Mouse (Mus musculus) MEL (cell line): ENCODE results near the gene Uox. TPM values are rescaled to one million over a fixed set of nuclear protein-coding genes. Genes with fewer than 3 reads are reported as not detected.

Experiments
- DNase-seq: peaks from one replicate; pipeline ENCODE4 v3.0.0; 2011; ENCODE audit warnings: low read depth, low spot score
- H3K27ac ChIP-seq: 2 replicates; pipeline ENCODE4 v1.5.1; 2012; ENCODE audit warnings: low read depth, mild to moderate bottlenecking, control low read depth, low read length, moderate library complexity; ENCODE audit not compliant: control insufficient read depth
- H3K27me3 ChIP-seq, 2 experiments: fragments of 150-350 bp in 1 of 2; sonication (generic) in 1 of 2; 2 replicates each; pipeline ENCODE4 v1.6.1; 2012; ENCODE audit warnings: low read length in 2 of 2, mild to moderate bottlenecking in 2 of 2, improper control_type of control experiment in 1 of 2, moderate library complexity in 1 of 2; ENCODE audit not compliant: insufficient read depth in 2 of 2, control insufficient read depth in 1 of 2
- H3K36me3 ChIP-seq, 2 experiments: 2 replicates each; pipeline ENCODE4 v1.6.1; 2012 to 2014; ENCODE audit warnings: low read length in 2 of 2, improper control_type of control experiment in 1 of 2, inconsistent platforms in 1 of 2, mild to moderate bottlenecking in 1 of 2; ENCODE audit not compliant: insufficient read depth in 2 of 2, control insufficient read depth in 1 of 2
- H3K4me1 ChIP-seq, 2 experiments: fragments of 150-350 bp in 1 of 2; sonication (generic) in 1 of 2; 2 replicates each; pipeline ENCODE4 v1.6.1; 2012; ENCODE audit warnings: low read length in 2 of 2, improper control_type of control experiment in 1 of 2, mild to moderate bottlenecking in 1 of 2; ENCODE audit not compliant: insufficient read depth in 2 of 2, control insufficient read depth in 1 of 2
- H3K4me3 ChIP-seq, 2 experiments: fragments of 150-350 bp in 1 of 2; sonication (generic) in 1 of 2; 2 replicates each; pipeline ENCODE4 v1.5.1; 2012; ENCODE audit warnings: low read depth in 2 of 2, low read length in 2 of 2, mild to moderate bottlenecking in 2 of 2, moderate library complexity in 2 of 2, control low read depth in 1 of 2, improper control_type of control experiment in 1 of 2; ENCODE audit not compliant: control insufficient read depth in 1 of 2, insufficient read depth in 1 of 2
- H3K79me2 ChIP-seq: 2 replicates; pipeline ENCODE4 v1.6.1; 2012; ENCODE audit warnings: mild to moderate bottlenecking, low read length, moderate library complexity; ENCODE audit not compliant: control insufficient read depth, poor library complexity, insufficient read depth
- H3K9ac ChIP-seq: 2 replicates; pipeline ENCODE4 v1.6.1; 2012; ENCODE audit warnings: low read depth, mild to moderate bottlenecking, control low read depth, low read length, moderate library complexity; ENCODE audit not compliant: control insufficient read depth, poor library complexity, severe bottlenecking
- H3K9me3 ChIP-seq: fragments of 150-350 bp; sonication (generic); replicated peaks from 2 replicates; pipeline ENCODE4 v1.6.1; 2012; ENCODE audit warnings: mild to moderate bottlenecking, low read length, improper control_type of control experiment, moderate library complexity; ENCODE audit not compliant: insufficient read depth
- ETS1 ChIP-seq: IDR thresholded peaks from 2 replicates; pipeline ENCODE4 v1.6.1; 2012; ENCODE audit warnings: low read depth, mild to moderate bottlenecking, inconsistent platforms, low read length, improper control_type of control experiment, moderate library complexity
- GABPA ChIP-seq: IDR thresholded peaks from 2 replicates; pipeline ENCODE4 v1.6.1; 2012; ENCODE audit warnings: low read depth, mild to moderate bottlenecking, inconsistent platforms, low read length, improper control_type of control experiment, moderate library complexity
- GATA1 ChIP-seq: IDR thresholded peaks from 2 replicates; pipeline ENCODE4 v1.6.1; 2011; ENCODE audit warnings: low read depth, low read length, improper control_type of control experiment
- JUND ChIP-seq: IDR thresholded peaks from 2 replicates; pipeline ENCODE4 v1.6.1; 2011; ENCODE audit warnings: low read depth, mild to moderate bottlenecking, improper control_type of control experiment, low read length
- KAT2A ChIP-seq: conservative IDR thresholded peaks from 2 replicates; pipeline ENCODE4 v1.6.1; 2012; ENCODE audit warnings: low read depth, low read length, improper control_type of control experiment, inconsistent platforms
- MAZ ChIP-seq: IDR thresholded peaks from 2 replicates; pipeline ENCODE4 v1.6.1; 2012; ENCODE audit warnings: low read depth, mild to moderate bottlenecking, inconsistent platforms, low read length, improper control_type of control experiment
- MYB ChIP-seq: IDR thresholded peaks from 2 replicates; pipeline ENCODE4 v1.6.1; 2011; ENCODE audit warnings: mild to moderate bottlenecking, low read depth, low read length, improper control_type of control experiment
- MYC ChIP-seq: IDR thresholded peaks from 2 replicates; pipeline ENCODE4 v1.6.1; 2011; ENCODE audit warnings: low read depth, mild to moderate bottlenecking, low read length, improper control_type of control experiment, moderate library complexity
- NELFE ChIP-seq: IDR thresholded peaks from 2 replicates; pipeline ENCODE4 v1.6.1; 2011; ENCODE audit warnings: low read depth, low read length, improper control_type of control experiment
- NRF1 ChIP-seq: IDR thresholded peaks from 2 replicates; pipeline ENCODE4 v1.6.1; 2014; ENCODE audit warnings: low read depth, mild to moderate bottlenecking, inconsistent platforms, low read length, improper control_type of control experiment, moderate library complexity; ENCODE audit not compliant: poor library complexity, insufficient read depth, severe bottlenecking
- POLR2A ChIP-seq, 2 experiments: IDR thresholded peaks; 2 replicates each; pipeline ENCODE4 v1.6.1; 2011 to 2012; ENCODE audit warnings: low read length in 2 of 2, mild to moderate bottlenecking in 2 of 2, control low read depth in 1 of 2, improper control_type of control experiment in 1 of 2, low read depth in 1 of 2, moderate library complexity in 1 of 2; ENCODE audit not compliant: control insufficient read depth in 1 of 2, insufficient read depth in 1 of 2, poor library complexity in 1 of 2
- POLR2AphosphoS2 ChIP-seq: IDR thresholded peaks from 2 replicates; pipeline ENCODE4 v1.6.1; 2011; ENCODE audit warnings: low read length, improper control_type of control experiment
- RAD21 ChIP-seq: IDR thresholded peaks from 2 replicates; pipeline ENCODE4 v1.6.1; 2011; ENCODE audit warnings: mild to moderate bottlenecking, low read depth, low read length, improper control_type of control experiment
- SIN3A ChIP-seq: IDR thresholded peaks from 2 replicates; pipeline ENCODE4 v1.6.1; 2012; ENCODE audit warnings: low read length, improper control_type of control experiment, inconsistent platforms
- ZC3H11A ChIP-seq: IDR thresholded peaks from 2 replicates; pipeline ENCODE4 v1.6.1; 2012; ENCODE audit warnings: low read depth, mild to moderate bottlenecking, inconsistent platforms, low read length, improper control_type of control experiment
- ZMIZ1 ChIP-seq: IDR thresholded peaks from 2 replicates; pipeline ENCODE4 v1.6.1; 2012; ENCODE audit warnings: low read depth, mild to moderate bottlenecking, inconsistent platforms, low read length, improper control_type of control experiment, moderate library complexity
- polyA plus RNA-seq, 2 experiments: library from polyadenylated mRNA; stranded (reverse) in 1 of 2; unstranded in 1 of 2; fragments of >175 nt in 1 of 2; fragments of >200 nt in 1 of 2; gene quantifications; 2 replicates each; pipeline versions ENCODE4 v1.2.1 to v1.2.4; 2012; ENCODE audit warnings: low replicate concordance in 2 of 2, low read depth in 1 of 2; ENCODE audit not compliant: insufficient read length in 2 of 2, insufficient read depth in 1 of 2, missing spikeins in 1 of 2
- total RNA-seq: library from RNA; depleted of rRNA; stranded (reverse); fragments of 300-350 nt; gene quantifications from 2 replicates; pipeline ENCODE4 v1.2.3, GENCODE M21; 2012

The Uox gene
- total and polyA plus RNA-seq, 3 experiments: not detected

DNA sequence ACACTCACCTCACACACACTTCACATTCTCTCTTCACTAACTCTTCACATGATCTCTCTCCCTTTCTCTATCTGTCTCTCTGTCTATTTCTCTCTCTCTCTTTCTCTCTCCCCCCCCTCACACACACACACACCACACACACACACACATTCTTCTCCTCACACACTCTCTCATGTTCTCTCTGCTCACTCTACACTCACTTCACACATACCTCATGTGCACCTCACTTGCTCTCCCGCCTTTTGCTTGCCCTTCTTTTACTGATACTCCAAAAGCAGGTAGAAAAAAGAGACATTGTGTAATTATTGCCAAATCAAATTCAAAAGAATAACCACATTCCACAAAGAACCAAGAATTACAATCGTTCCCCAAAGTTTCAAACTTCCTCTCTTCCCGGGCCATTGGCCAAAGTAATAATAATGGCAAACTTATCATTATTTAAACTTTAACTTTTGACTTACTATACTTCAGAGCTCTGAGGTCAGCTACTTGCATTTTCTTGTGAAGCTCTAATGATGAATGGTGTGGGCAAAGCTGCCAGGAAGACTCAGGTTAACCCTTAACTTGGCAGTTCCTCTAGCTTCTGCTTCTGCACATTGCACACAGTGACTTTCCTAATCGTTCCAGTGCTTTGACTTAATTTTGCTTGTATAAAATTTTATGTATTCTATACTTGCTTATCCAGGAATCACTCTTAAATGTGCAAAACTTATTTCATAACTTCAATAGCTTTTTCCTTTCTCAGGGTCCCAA lies 29.5 kb upstream of the Uox start:
- H3K4me1 ChIP-seq: no peaks in the 10 kb centered on the region
- no peak overlapping the region for H3K4me3 ChIP-seq
- H3K36me3 ChIP-seq: no peaks in the 10 kb centered on the region
- TF ChIP-seq POLR2A (IDR thresholded peaks at IDR 0.05; ENCODE audit: control insufficient read depth in 1 of 2, insufficient read depth in 1 of 2, low read depth in 1 of 2, low read length in 2 of 2, poor library complexity in 1 of 2): no peak
- no peak for TF ChIP-seq MYB
- no peak for TF ChIP-seq MAZ
- TF ChIP-seq GATA1: no peak
- H3K79me2 ChIP-seq: no peaks in the 10 kb centered on the region
- H3K27ac ChIP-seq: no peak overlapping the region
- H3K9ac ChIP-seq: no peak overlapping the region
- H3K9me3 ChIP-seq: no peaks in the 10 kb centered on the region
- no peak for DNase-seq
- peaks cover 0 to 3% of the 10 kb centered on the region in 2 experiments; a peak in 2 of 4 replicates for H3K27me3 ChIP-seq

DNA sequence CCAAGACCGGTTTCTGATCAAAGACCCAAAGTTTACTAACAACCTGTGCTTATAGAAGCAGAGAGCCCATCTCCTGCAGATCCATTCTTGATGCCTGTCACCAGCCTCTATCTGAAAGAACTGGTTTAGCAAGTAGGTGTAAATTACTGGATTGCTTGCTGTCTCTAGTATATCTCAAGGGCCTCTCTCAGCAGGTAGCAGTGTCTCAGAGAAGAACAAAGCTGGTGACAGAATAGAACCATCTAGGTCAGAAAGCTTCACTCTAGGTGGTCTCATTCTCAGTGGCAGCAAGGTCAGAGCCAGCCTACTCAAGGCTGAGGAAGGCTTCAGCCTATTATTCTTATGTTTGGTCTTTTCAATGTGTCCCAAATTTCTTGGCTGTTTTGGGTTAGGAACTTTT lies 26.6 kb upstream of the Uox start:
- no peak for DNase-seq
- H3K79me2 ChIP-seq: no peaks in the 10 kb centered on the region
- H3K9me3 ChIP-seq: no peaks in the 10 kb centered on the region
- H3K27ac ChIP-seq: no peak overlapping the region
- H3K4me1 ChIP-seq: no peaks in the 10 kb centered on the region
- no peak overlapping the region for H3K9ac ChIP-seq
- H3K36me3 ChIP-seq: no peaks in the 10 kb centered on the region
- peaks cover 3% of the 10 kb centered on the region in 2 experiments for H3K27me3 ChIP-seq
- no peak for TF ChIP-seq RAD21
- no peak for TF ChIP-seq POLR2A (IDR thresholded peaks at IDR 0.05; ENCODE audit: control insufficient read depth in 1 of 2, insufficient read depth in 1 of 2, low read depth in 1 of 2, low read length in 2 of 2, poor library complexity in 1 of 2)
- no peak for TF ChIP-seq KAT2A
- no peak for TF ChIP-seq NRF1
- TF ChIP-seq SIN3A: no peak
- no peak for TF ChIP-seq MYC
- TF ChIP-seq POLR2AphosphoS2: no peak
- no peak for TF ChIP-seq ZMIZ1
- TF ChIP-seq GABPA: no peak
- TF ChIP-seq NELFE: no peak
- no peak for TF ChIP-seq MYB
- no peak for TF ChIP-seq ZC3H11A
- no peak for TF ChIP-seq JUND
- no peak overlapping the region for H3K4me3 ChIP-seq

DNA sequence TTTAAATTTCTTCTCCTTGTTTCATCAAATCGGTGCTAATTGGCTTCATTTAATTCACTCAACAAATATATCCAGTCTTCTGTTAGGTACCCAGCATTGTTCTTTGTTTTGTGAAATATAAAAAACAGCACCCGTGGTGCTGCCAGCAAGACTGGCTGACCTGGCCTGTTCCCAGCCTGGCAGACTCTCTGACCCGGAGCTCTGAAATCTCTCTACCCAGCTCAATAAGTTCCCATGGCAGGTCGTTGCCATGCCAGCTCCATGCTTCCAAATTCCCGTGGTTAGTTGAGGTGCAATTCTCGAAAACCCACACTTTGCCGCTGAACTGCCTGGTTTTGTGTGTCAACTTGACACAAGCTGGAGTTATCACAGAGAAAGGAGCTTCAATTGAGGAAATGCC lies 15.4 kb upstream of the Uox start:
- DNase-seq: no peak
- Histone ChIP-seq H3K4me3 (no peak overlapping the region), H3K27ac (no peak overlapping the region), H3K9ac (no peak overlapping the region), H3K27me3 (peaks cover 4 to 9% of the 10 kb centered on the region in 2 experiments; a peak in 3 of 4 replicates), H3K9me3 (no peaks in the 10 kb centered on the region), H3K36me3 (no peaks in the 10 kb centered on the region), H3K4me1 (no peaks in the 10 kb centered on the region), H3K79me2 (no peaks in the 10 kb centered on the region)
- TF ChIP-seq RAD21 (no peak), POLR2A (IDR thresholded peaks at IDR 0.05; ENCODE audit: control insufficient read depth in 1 of 2, insufficient read depth in 1 of 2, low read depth in 1 of 2, low read length in 2 of 2, poor library complexity in 1 of 2) (no peak), ZC3H11A (no peak), ETS1 (no peak)
